Mouse (Mus musculus) midbrain, embryonic 16.5 days (tissue): Measurements from ENCODE around the gene Btbd35f17. TPM values are rescaled to one million over a fixed set of nuclear protein-coding genes. Genes with fewer than 3 reads are reported as not detected.
"Not testable (repeated sequence)": the region's sequence is repeated elsewhere in the genome, so short reads cannot be mapped to it uniquely, and the experiment has no call there.

Experiments used
- ATAC-seq: fragments of 200-750 bp; cut with Nextera tagmentation; 2 replicates; pipeline ENCODE4 v1.8.0; 2017; ENCODE audit warnings: moderate TSS enrichment
- H3K27ac ChIP-seq: fragments of 300-500 bp; sonication (generic); 2 replicates; pipeline ENCODE4 v1.5.1; 2014; ENCODE audit warnings: mild to moderate bottlenecking, low read length, mixed read lengths
- H3K27me3 ChIP-seq: fragments of 300-500 bp; sonication (generic); 2 replicates; pipeline ENCODE4 v1.6.1; 2014; ENCODE audit warnings: low read depth, low read length, mixed read lengths; ENCODE audit not compliant: control insufficient read depth, insufficient read depth
- H3K36me3 ChIP-seq: fragments of 300-500 bp; sonication (generic); 2 replicates; pipeline ENCODE4 v1.6.1; 2014; ENCODE audit warnings: mild to moderate bottlenecking, low read length, moderate library complexity, mixed read lengths; ENCODE audit not compliant: control insufficient read depth, insufficient read depth
- H3K4me1 ChIP-seq: fragments of 300-500 bp; sonication (generic); 2 replicates; pipeline ENCODE4 v1.6.1; 2014; ENCODE audit warnings: mild to moderate bottlenecking, low read length, mixed read lengths; ENCODE audit not compliant: control insufficient read depth, insufficient read depth
- H3K4me2 ChIP-seq: fragments of 300-500 bp; sonication (generic); 2 replicates; pipeline ENCODE4 v1.6.1; 2014; ENCODE audit warnings: mild to moderate bottlenecking, low read length, mixed read lengths
- H3K4me3 ChIP-seq: fragments of 300-500 bp; sonication (generic); 2 replicates; pipeline ENCODE4 v1.5.1; 2014; ENCODE audit warnings: low read depth, mild to moderate bottlenecking, low read length, moderate library complexity, mixed read lengths
- H3K9ac ChIP-seq: fragments of 300-500 bp; sonication (generic); 2 replicates; pipeline ENCODE4 v1.6.1; 2014; ENCODE audit warnings: low read depth, low read length, mixed read lengths
- H3K9me3 ChIP-seq: fragments of 300-500 bp; sonication (generic); replicated peaks from 2 replicates; pipeline ENCODE4 v1.6.1; 2014; ENCODE audit warnings: mild to moderate bottlenecking, low read length, mixed read lengths; ENCODE audit not compliant: control insufficient read depth, poor library complexity, severe bottlenecking
- WGBS: fragments of 180-500 bp; shearing (Covaris S2); extraction: QIAGEN DNeasy Blood & Tissue Kit; methylation state at CpG from one replicate; pipeline ENCODE4 v1.1.7; 2014; 5-methylcytosine and 5-hydroxymethylcytosine counted together
- polyA plus RNA-seq: library from polyadenylated mRNA; unstranded; fragments of >200 nt; fragmentation: Nextera tagmentation; extraction: Ambion mirVana; gene quantifications from 2 replicates; pipeline ENCODE4 v1.2.1, GENCODE M21; 2015

Btbd35f17 gene
- not detected in 2 replicates for polyA plus RNA-seq

- H3K9ac ChIP-seq, H3K9me3 ChIP-seq, H3K4me3 ChIP-seq, H3K27ac ChIP-seq, H3K4me1 ChIP-seq, H3K36me3 ChIP-seq, H3K27me3 ChIP-seq, H3K4me2 ChIP-seq, ATAC-seq: not testable (repeated sequence)
- WGBS, result 94% methylated on average over 1 of the region's 4 CpGs
Measured at GRCm38 (mm10) chrX:4370336-4370735, at the start of gene Btbd35f17. Gene Btbd35f17 (plus strand): TSS chrX:4370636.

Other genes starting within 250 kb of the Btbd35f17 start
- not detected in 2 replicates for gene Btbd35f28, start 174.1 kb upstream of the Btbd35f17 start, polyA plus RNA-seq
- not detected in 2 replicates for gene Btbd35f20, start 79.4 kb upstream of the Btbd35f17 start, polyA plus RNA-seq